Mouse (Mus musculus): ENCODE results near the gene Atf1. TPM values are rescaled to one million over a fixed set of nuclear protein-coding genes. Genes with fewer than 3 reads are reported as not detected.
"Not testable (repeated sequence)": the region's sequence is repeated elsewhere in the genome, so short reads cannot be mapped to it uniquely, and the experiment has no call there.

The Atf1 gene
- total and polyA plus RNA-seq, 2 experiments = 11.2 to 36.3 TPM

GRCm38 (mm10) chr15:100306201-100306600 lies 78.6 kb downstream of the Atf1 start:
- H3K79me2 ChIP-seq (ENCODE audit: control insufficient read depth, insufficient read depth, low read length) = peaks cover 12% of the 10 kb centered on the region; the same call in 1 of the 2 replicates
- peaks cover 7% of the 10 kb centered on the region; the same call in 1 of the 2 replicates for H3K36me3 ChIP-seq (ENCODE audit: control insufficient read depth, insufficient read depth, low read length)
- no peaks in the 10 kb centered on the region for H3K27me3 ChIP-seq (ENCODE audit: control insufficient read depth, insufficient read depth, low read length)
- H3K9ac ChIP-seq (ENCODE audit: low read depth, low read length) = peak overlapping the region; percentile 45; the same call in 1 of the 2 replicates
- no peak for TF ChIP-seq POLR2A (IDR thresholded peaks at IDR 0.05; ENCODE audit: extremely low read depth, insufficient read depth, low read length)
- TF ChIP-seq CTCF (IDR thresholded peaks at IDR 0.05; ENCODE audit: low read depth, low read length) = no peak
- no peak for DNase-seq (ENCODE audit: extremely low read depth, low read depth, low spot score)
- H3K4me1 ChIP-seq (ENCODE audit: control insufficient read depth, insufficient read depth, low read length) = peaks cover 13% of the 10 kb centered on the region
- H3K27ac ChIP-seq (replicated peaks; ENCODE audit: insufficient read depth, low read depth, low read length) = peak overlapping the region; percentile 99
- peak overlapping the region; percentile 94 for H3K4me3 ChIP-seq (ENCODE audit: insufficient read depth, low read depth, low read length)
- WGBS = 38% methylated on average over 2 of the region's 2 CpGs

- peak overlapping the region; percentile 63 for H3K9ac ChIP-seq (ENCODE audit: low read depth, low read length)
- peak overlapping the region; percentile 32; the same call in 1 of the 2 replicates for H3K4me3 ChIP-seq (ENCODE audit: insufficient read depth, low read depth, low read length)
- peak overlapping the region; percentile 57; the same call in 1 of the 2 replicates for H3K27ac ChIP-seq (replicated peaks; ENCODE audit: insufficient read depth, low read depth, low read length)
- H3K36me3 ChIP-seq (ENCODE audit: control insufficient read depth, insufficient read depth, low read length) = peaks cover 17% of the 10 kb centered on the region; the same call in 1 of the 2 replicates
- peaks cover 12% of the 10 kb centered on the region; the same call in 1 of the 2 replicates for H3K79me2 ChIP-seq (ENCODE audit: control insufficient read depth, insufficient read depth, low read length)
- TF ChIP-seq CTCF (IDR thresholded peaks at IDR 0.05; ENCODE audit: low read depth, low read length) = 0 out of 2 replicates have a peak, but pooled peaks have one; percentile 15
- H3K27me3 ChIP-seq (ENCODE audit: control insufficient read depth, insufficient read depth, low read length) = not testable (repeated sequence)
- H3K4me1 ChIP-seq (ENCODE audit: control insufficient read depth, insufficient read depth, low read length) = peaks cover 18% of the 10 kb centered on the region
- DNase-seq (ENCODE audit: extremely low read depth, low read depth, low spot score) = peak; percentile 80
- WGBS = 11% methylated on average over 11 of the region's 11 CpGs
These were observed 79.9 kb downstream of the Atf1 start for GRCm38 (mm10) chr15:100307438-100308096.

Other genes starting within 250 kb of the Atf1 start
- 3.1 and 5.3 TPM in 2 replicates for gene Dip2b, start 189.2 kb upstream of the Atf1 start, total RNA-seq (2014; rRNA removed)
- gene Dip2b, start 189.2 kb upstream of the Atf1 start, polyA plus RNA-seq (2012; rRNA removed) = 2.0 TPM in 2 replicates
- not detected in 2 replicates for gene Tmprss12, start 53.0 kb downstream of the Atf1 start, total RNA-seq (2014; rRNA removed)
- gene Tmprss12, start 53.0 kb downstream of the Atf1 start, polyA plus RNA-seq (2012; rRNA removed) = not detected in 2 replicates
- gene Mettl7a1, start 76.3 kb downstream of the Atf1 start, total RNA-seq (2014; rRNA removed) = 327 and 366 TPM in 2 replicates
- gene Mettl7a1, start 76.3 kb downstream of the Atf1 start, polyA plus RNA-seq (2012; rRNA removed) = 201 TPM in 2 replicates
- not detected in 2 replicates for gene Mettl7a3, start 107.1 kb downstream of the Atf1 start, total RNA-seq (2014; rRNA removed)
- not detected in 2 replicates for gene Mettl7a3, start 107.1 kb downstream of the Atf1 start, polyA plus RNA-seq (2012; rRNA removed)
- not detected in 2 replicates for gene Methig1, start 125.3 kb downstream of the Atf1 start, total RNA-seq (2014; rRNA removed)
- 0.15 TPM in 1 of 2 replicates, not detected in the other for gene Methig1, start 125.3 kb downstream of the Atf1 start, polyA plus RNA-seq (2012; rRNA removed)
- gene Mettl7a2, start 125.4 kb downstream of the Atf1 start, total RNA-seq (2014; rRNA removed) = 0.13 TPM in 1 of 2 replicates, not detected in the other
- 0.05 and 0.18 TPM in 2 replicates for gene Mettl7a2, start 125.4 kb downstream of the Atf1 start, polyA plus RNA-seq (2012; rRNA removed)
- not detected in 2 replicates for gene Higd1c, start 136.7 kb downstream of the Atf1 start, total RNA-seq (2014; rRNA removed)
- not detected in 2 replicates for gene Higd1c, start 136.7 kb downstream of the Atf1 start, polyA plus RNA-seq (2012; rRNA removed)
- gene Gm5475, start 194.3 kb downstream of the Atf1 start, total RNA-seq (2014; rRNA removed) = not detected in 2 replicates
- not detected in 2 replicates for gene Gm5475, start 194.3 kb downstream of the Atf1 start, polyA plus RNA-seq (2012; rRNA removed)
- gene Slc11a2, start 197.3 kb downstream of the Atf1 start, total RNA-seq (2014; rRNA removed) = 14.5 and 22.3 TPM in 2 replicates
- gene Slc11a2, start 197.3 kb downstream of the Atf1 start, polyA plus RNA-seq (2012; rRNA removed) = 23.2 and 25.2 TPM in 2 replicates
- gene Letmd1, start 241.2 kb downstream of the Atf1 start, total RNA-seq (2014; rRNA removed) = 18.7 and 21.1 TPM in 2 replicates
- gene Letmd1, start 241.2 kb downstream of the Atf1 start, polyA plus RNA-seq (2012; rRNA removed) = 38.7 and 39.9 TPM in 2 replicates

Measured in liver, adult 2 months (tissue).